Mouse (Mus musculus): ENCODE data around the gene Clock. TPM values are rescaled to one million over a fixed set of nuclear protein-coding genes. Genes with fewer than 3 reads are reported as not detected.

The Clock gene
- polyA plus RNA-seq, 1 experiment, result 5.1 TPM

DNA sequence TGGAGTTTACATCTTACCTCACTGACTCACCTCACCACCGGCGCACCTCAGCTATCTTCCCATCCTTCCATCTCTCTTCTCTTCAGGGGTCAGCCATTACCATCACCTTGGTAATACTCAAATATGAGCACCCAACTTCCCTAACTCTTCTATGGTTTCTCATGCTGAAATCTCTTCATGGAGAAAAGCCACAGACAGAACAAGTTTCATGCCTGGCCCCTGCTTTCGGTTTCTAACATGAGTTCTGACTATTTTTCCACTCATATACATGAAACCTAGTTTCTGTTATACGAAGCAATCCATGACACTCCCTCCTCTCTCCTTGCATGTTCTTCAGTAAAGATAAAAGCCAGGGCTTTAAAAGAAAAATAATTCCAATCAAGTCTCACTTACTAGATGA is 60.7 kb downstream of the Clock start:
- Histone ChIP-seq H3K27ac (ENCODE audit: insufficient read depth, low read length) (no peak overlapping the region), H3K4me3 (ENCODE audit: extremely low read depth, insufficient read depth, insufficient read length) (no peak overlapping the region), H3K36me3 (ENCODE audit: control insufficient read depth, insufficient read depth, low read length) (peaks cover 6% of the 10 kb centered on the region), H3K27me3 (ENCODE audit: control insufficient read depth, insufficient read depth, low read length) (no peaks in the 10 kb centered on the region), H3K4me1 (ENCODE audit: control insufficient read depth, insufficient read depth, insufficient read length) (no peaks in the 10 kb centered on the region)
- 85% methylated on average over 4 of the region's 4 CpGs for WGBS
- TF ChIP-seq CTCF (IDR thresholded peaks at IDR 0.05; ENCODE audit: extremely low read depth, insufficient read depth, insufficient read length, insufficient replicate concordance) (no peak), POLR2A (IDR thresholded peaks at IDR 0.05; ENCODE audit: low read depth, low read length) (no peak)
- DNase-seq (ENCODE audit: low read depth in 1 of 2, low spot score in 2 of 2), result no peak

DNA sequence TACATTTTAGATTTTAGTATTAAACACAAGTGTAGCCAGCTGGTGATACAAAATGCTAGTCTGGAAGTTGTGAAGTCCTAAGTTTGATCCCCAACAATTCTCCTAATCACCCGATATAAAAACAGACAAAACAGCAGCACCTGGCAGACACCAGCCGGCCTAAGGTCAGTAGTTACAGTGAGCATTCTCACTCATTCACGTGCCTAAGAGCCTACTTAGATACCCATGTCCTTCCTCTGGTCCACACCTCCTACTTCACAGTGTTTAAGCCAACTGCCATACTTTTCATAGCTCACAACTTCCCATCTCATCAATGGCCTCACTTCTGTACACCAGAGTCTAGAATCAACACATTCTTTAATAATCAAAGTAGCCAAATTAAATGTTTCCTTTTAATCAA is 61.3 kb downstream of the Clock start:
- 92% methylated on average over 3 of the region's 3 CpGs for WGBS
- DNase-seq (ENCODE audit: low read depth in 1 of 2, low spot score in 2 of 2), result no peak
- Histone ChIP-seq H3K4me1 (ENCODE audit: control insufficient read depth, insufficient read depth, insufficient read length) (no peaks in the 10 kb centered on the region), H3K27me3 (ENCODE audit: control insufficient read depth, insufficient read depth, low read length) (no peaks in the 10 kb centered on the region), H3K36me3 (ENCODE audit: control insufficient read depth, insufficient read depth, low read length) (peaks cover 6% of the 10 kb centered on the region), H3K4me3 (ENCODE audit: extremely low read depth, insufficient read depth, insufficient read length) (no peak overlapping the region), H3K27ac (ENCODE audit: insufficient read depth, low read length) (no peak overlapping the region)
- no peak for TF ChIP-seq CTCF (IDR thresholded peaks at IDR 0.05; ENCODE audit: extremely low read depth, insufficient read depth, insufficient read length, insufficient replicate concordance)
- no peak for TF ChIP-seq POLR2A (IDR thresholded peaks at IDR 0.05; ENCODE audit: low read depth, low read length)

DNA sequence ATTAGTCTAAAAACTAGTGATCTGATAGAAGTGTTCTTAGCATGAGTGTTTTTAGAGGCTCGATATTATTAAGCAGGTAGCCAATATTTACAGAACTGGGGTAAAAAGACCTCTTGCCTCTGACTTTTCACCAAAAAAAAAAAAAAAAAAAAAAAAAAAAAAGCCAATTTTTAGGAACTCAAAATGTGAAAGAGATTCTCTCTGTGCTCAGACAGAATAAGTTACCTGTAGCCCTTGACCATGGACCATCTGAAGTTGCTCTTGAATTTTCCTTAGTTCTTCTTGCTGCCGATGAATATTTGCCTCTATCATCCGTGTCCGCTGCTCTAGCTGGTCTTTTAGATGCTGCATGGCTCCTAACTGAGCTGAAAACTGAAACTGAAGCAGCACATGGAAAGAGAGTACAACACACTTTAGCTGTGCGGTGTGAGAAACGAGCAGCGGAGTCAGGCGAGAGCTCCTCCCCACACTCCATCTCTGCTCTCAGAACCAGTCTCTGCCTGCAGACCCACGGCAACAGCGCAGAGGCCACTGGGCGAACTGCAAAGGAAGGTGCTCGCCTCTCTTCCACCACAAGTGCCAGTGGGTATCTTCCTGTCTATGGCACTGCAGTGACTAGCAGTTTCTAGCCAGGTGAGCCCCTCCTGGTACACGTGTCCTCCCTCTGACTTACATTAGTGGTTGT is 73.3 kb downstream of the Clock start:
- Histone ChIP-seq H3K27me3 (ENCODE audit: control insufficient read depth, insufficient read depth, low read length) (no peaks in the 10 kb centered on the region), H3K36me3 (ENCODE audit: control insufficient read depth, insufficient read depth, low read length) (peaks cover 22% of the 10 kb centered on the region)
- 94% methylated on average over 13 of the region's 13 CpGs for WGBS

DNA sequence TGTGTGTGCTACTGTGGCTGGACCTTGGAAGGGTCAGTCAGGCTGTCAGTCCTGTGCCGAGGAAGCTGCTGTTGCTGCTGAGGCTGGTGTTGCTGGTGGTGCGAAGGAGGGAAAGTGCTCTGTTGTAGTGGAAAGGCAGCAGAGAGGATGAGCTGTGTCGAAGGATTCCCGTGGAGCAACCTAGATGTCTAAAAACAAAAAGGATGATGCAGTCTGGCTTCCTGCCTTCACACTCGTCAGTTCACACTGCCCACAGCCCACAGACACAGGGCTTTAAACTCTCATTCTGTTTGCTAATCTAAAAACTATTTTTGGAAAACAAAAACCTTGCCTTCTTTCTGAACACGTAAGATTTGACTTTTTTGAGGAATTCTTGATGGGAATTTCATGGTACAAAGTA is 87.9 kb downstream of the Clock start:
- peaks cover 7% of the 10 kb centered on the region for H3K36me3 ChIP-seq (ENCODE audit: control insufficient read depth, insufficient read depth, low read length)
- no peak for DNase-seq (ENCODE audit: low read depth in 1 of 2, low spot score in 2 of 2)
- H3K4me3 ChIP-seq (ENCODE audit: extremely low read depth, insufficient read depth, insufficient read length), result no peak overlapping the region
- TF ChIP-seq POLR2A (IDR thresholded peaks at IDR 0.05; ENCODE audit: low read depth, low read length), result no peak
- no peak for TF ChIP-seq CTCF (IDR thresholded peaks at IDR 0.05; ENCODE audit: extremely low read depth, insufficient read depth, insufficient read length, insufficient replicate concordance)
- WGBS, result 81% methylated on average over 6 of the region's 6 CpGs
- 0 out of 2 replicates have a peak, but pooled peaks cover 3% of the 10 kb centered on the region for H3K4me1 ChIP-seq (ENCODE audit: control insufficient read depth, insufficient read depth, insufficient read length)
- no peaks in the 10 kb centered on the region for H3K27me3 ChIP-seq (ENCODE audit: control insufficient read depth, insufficient read depth, low read length)
- H3K27ac ChIP-seq (ENCODE audit: insufficient read depth, low read length), result no peak overlapping the region

More for the DNA sequence above, 73.3 kb downstream of the Clock start:
- no peak for TF ChIP-seq POLR2A (IDR thresholded peaks at IDR 0.05; ENCODE audit: low read depth, low read length)
- no peak for TF ChIP-seq CTCF (IDR thresholded peaks at IDR 0.05; ENCODE audit: extremely low read depth, insufficient read depth, insufficient read length, insufficient replicate concordance)
- no peak overlapping the region for H3K27ac ChIP-seq (ENCODE audit: insufficient read depth, low read length)
- no peak for DNase-seq (ENCODE audit: low read depth in 1 of 2, low spot score in 2 of 2)
- H3K4me1 ChIP-seq (ENCODE audit: control insufficient read depth, insufficient read depth, insufficient read length), result no peaks in the 10 kb centered on the region
- no peak overlapping the region for H3K4me3 ChIP-seq (ENCODE audit: extremely low read depth, insufficient read depth, insufficient read length)

DNA sequence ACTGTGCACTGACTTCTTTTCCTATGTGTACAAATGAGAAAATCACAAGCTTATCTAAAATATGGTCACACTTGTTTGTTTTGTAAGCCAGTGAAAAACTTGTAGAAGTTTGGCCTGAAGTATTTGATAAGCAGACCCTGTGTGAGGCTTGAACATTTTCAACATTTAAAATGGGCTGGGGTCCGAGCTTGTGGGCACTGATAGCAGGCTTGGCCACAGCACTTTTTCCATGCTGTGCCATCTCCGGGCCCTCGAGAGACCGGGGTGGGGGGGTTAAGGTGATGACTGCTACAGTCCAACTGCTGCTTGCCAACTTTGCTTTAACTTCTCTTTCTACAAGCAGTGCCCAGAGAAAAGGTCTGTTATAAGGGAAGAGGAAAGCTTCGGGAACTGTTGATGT is 96.5 kb downstream of the Clock start:
- Histone ChIP-seq H3K4me3 (ENCODE audit: extremely low read depth, insufficient read depth, insufficient read length) (no peak overlapping the region), H3K4me1 (ENCODE audit: control insufficient read depth, insufficient read depth, insufficient read length) (no peaks in the 10 kb centered on the region), H3K27ac (ENCODE audit: insufficient read depth, low read length) (no peak overlapping the region), H3K36me3 (ENCODE audit: control insufficient read depth, insufficient read depth, low read length) (peaks cover 29% of the 10 kb centered on the region), H3K27me3 (ENCODE audit: control insufficient read depth, insufficient read depth, low read length) (no peaks in the 10 kb centered on the region)
- TF ChIP-seq CTCF (IDR thresholded peaks at IDR 0.05; ENCODE audit: extremely low read depth, insufficient read depth, insufficient read length, insufficient replicate concordance) (no peak), POLR2A (IDR thresholded peaks at IDR 0.05; ENCODE audit: low read depth, low read length) (no peak)
- 93% methylated on average over 5 of the region's 5 CpGs for WGBS
- no peak for DNase-seq (ENCODE audit: low read depth in 1 of 2, low spot score in 2 of 2)

DNA sequence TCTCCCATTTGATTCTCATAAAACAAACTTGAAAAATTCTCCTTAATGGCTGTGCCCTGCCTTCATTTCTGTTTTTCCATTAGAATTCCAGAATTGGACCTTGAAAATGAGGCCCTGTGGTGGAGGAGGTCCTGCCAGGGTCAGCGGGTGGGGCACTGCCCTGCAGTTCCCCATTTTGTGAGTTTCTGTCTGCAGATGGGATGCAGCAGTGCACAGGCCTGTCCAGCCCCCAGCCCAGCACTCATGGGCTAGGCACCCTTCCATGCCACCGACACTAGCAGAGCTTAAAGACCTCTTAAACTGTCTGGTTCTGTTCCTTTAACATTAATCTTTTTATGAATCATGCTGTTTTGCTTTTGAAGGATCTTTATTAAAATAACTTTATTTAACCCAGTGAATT is 98.7 kb downstream of the Clock start:
- TF ChIP-seq POLR2A (IDR thresholded peaks at IDR 0.05; ENCODE audit: low read depth, low read length), result no peak
- TF ChIP-seq CTCF (IDR thresholded peaks at IDR 0.05; ENCODE audit: extremely low read depth, insufficient read depth, insufficient read length, insufficient replicate concordance), result no peak
- Histone ChIP-seq H3K4me3 (ENCODE audit: extremely low read depth, insufficient read depth, insufficient read length) (no peak overlapping the region), H3K36me3 (ENCODE audit: control insufficient read depth, insufficient read depth, low read length) (peaks cover 27% of the 10 kb centered on the region), H3K27ac (ENCODE audit: insufficient read depth, low read length) (no peak overlapping the region), H3K4me1 (ENCODE audit: control insufficient read depth, insufficient read depth, insufficient read length) (no peaks in the 10 kb centered on the region), H3K27me3 (ENCODE audit: control insufficient read depth, insufficient read depth, low read length) (no peaks in the 10 kb centered on the region)
- no peak for DNase-seq (ENCODE audit: low read depth in 1 of 2, low spot score in 2 of 2)
- 82% methylated on average over 2 of the region's 2 CpGs for WGBS

DNA sequence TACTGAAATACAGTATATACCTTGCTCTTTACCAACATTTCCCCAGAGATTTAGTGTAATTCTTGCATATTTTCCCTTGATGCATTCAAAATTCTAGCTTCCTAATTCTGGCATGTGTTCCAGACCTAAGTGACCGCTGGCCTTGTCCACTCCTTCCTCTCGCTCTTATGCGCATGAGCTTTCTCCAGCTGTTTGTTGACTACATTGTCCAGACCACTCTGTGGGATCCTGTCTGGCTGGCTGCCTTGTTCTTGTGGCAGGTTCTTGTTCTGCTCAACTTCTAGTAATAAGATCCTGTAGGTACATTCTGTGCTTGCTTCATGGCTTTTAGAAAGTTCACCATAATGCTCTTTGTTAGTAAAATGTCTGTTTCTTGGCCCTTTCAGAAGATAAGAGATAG is 101.4 kb downstream of the Clock start:
- H3K4me1 ChIP-seq (ENCODE audit: control insufficient read depth, insufficient read depth, insufficient read length), result no peaks in the 10 kb centered on the region
- H3K4me3 ChIP-seq (ENCODE audit: extremely low read depth, insufficient read depth, insufficient read length), result no peak overlapping the region
- no peak overlapping the region for H3K27ac ChIP-seq (ENCODE audit: insufficient read depth, low read length)
- H3K27me3 ChIP-seq (ENCODE audit: control insufficient read depth, insufficient read depth, low read length), result no peaks in the 10 kb centered on the region
- WGBS, result 92% methylated on average over 3 of the region's 3 CpGs
- peaks cover 28% of the 10 kb centered on the region for H3K36me3 ChIP-seq (ENCODE audit: control insufficient read depth, insufficient read depth, low read length)
- no peak for DNase-seq (ENCODE audit: low read depth in 1 of 2, low spot score in 2 of 2)
- TF ChIP-seq CTCF (IDR thresholded peaks at IDR 0.05; ENCODE audit: extremely low read depth, insufficient read depth, insufficient read length, insufficient replicate concordance) (no peak), POLR2A (IDR thresholded peaks at IDR 0.05; ENCODE audit: low read depth, low read length) (no peak)

All from spleen, adult 2 months (tissue).